Mouse (Mus musculus) lung, embryonic 14.5 days (tissue): Measurements from ENCODE around the gene Trim34a. TPM values are rescaled to one million over a fixed set of nuclear protein-coding genes. Genes with fewer than 3 reads are reported as not detected.

Experiments used
- ATAC-seq: fragments of 200-750 bp; cut with Nextera tagmentation; 2 replicates; pipeline ENCODE4 v1.8.0; 2017; ENCODE audit warnings: mild to moderate bottlenecking, moderate TSS enrichment, moderate library complexity; ENCODE audit not compliant: insufficient read depth
- DNase-seq: peaks from one replicate; pipeline ENCODE4 v3.0.0-alpha.2; 2015
- H3K27ac ChIP-seq: fragments of 300-500 bp; sonication (generic); 2 replicates; pipeline ENCODE4 v1.5.1; 2014; ENCODE audit warnings: low read depth, mild to moderate bottlenecking, moderate library complexity
- H3K27me3 ChIP-seq: fragments of 300-500 bp; sonication (generic); 2 replicates; pipeline ENCODE4 v1.6.1; 2014; ENCODE audit warnings: low read length, control low read depth; ENCODE audit not compliant: insufficient read depth
- H3K36me3 ChIP-seq: fragments of 300-500 bp; sonication (generic); 2 replicates; pipeline ENCODE4 v1.6.1; 2014; ENCODE audit warnings: control low read depth; ENCODE audit not compliant: insufficient read depth
- H3K4me1 ChIP-seq: fragments of 300-500 bp; sonication (generic); 2 replicates; pipeline ENCODE4 v1.6.1; 2014; ENCODE audit warnings: antibody characterized with exemption, control low read depth; ENCODE audit not compliant: insufficient read depth
- H3K4me2 ChIP-seq: fragments of 300-500 bp; sonication (generic); 2 replicates; pipeline ENCODE4 v1.6.1; 2014; ENCODE audit warnings: mild to moderate bottlenecking
- H3K4me3 ChIP-seq: fragments of 300-500 bp; sonication (generic); 2 replicates; pipeline ENCODE4 v1.5.1; 2014; ENCODE audit warnings: low read depth, low read length
- H3K9ac ChIP-seq: fragments of 300-500 bp; sonication (generic); 2 replicates; pipeline ENCODE4 v1.6.1; 2014
- H3K9me3 ChIP-seq: fragments of 300-500 bp; sonication (generic); 2 replicates; pipeline ENCODE4 v1.6.1; 2016; ENCODE audit warnings: low read depth, low read length, control low read depth
- CTCF ChIP-seq: IDR thresholded peaks from 2 replicates; pipeline ENCODE4 v1.5.1; 2016; ENCODE audit warnings: antibody characterized with exemption, low read depth
- WGBS: fragments of 180-500 bp; shearing (Covaris S2); extraction: QIAGEN DNeasy Blood & Tissue Kit; methylation state at CpG from one replicate; pipeline ENCODE4 v1.1.7; 2014; 5-methylcytosine and 5-hydroxymethylcytosine counted together
- polyA plus RNA-seq: library from polyadenylated mRNA; unstranded; fragments of >200 nt; fragmentation: Nextera tagmentation; extraction: Ambion mirVana; gene quantifications from 2 replicates; pipeline ENCODE4 v1.2.1, GENCODE M21; 2014

Trim34a gene
- polyA plus RNA-seq: 1.4 and 1.6 TPM in 2 replicates

DNA sequence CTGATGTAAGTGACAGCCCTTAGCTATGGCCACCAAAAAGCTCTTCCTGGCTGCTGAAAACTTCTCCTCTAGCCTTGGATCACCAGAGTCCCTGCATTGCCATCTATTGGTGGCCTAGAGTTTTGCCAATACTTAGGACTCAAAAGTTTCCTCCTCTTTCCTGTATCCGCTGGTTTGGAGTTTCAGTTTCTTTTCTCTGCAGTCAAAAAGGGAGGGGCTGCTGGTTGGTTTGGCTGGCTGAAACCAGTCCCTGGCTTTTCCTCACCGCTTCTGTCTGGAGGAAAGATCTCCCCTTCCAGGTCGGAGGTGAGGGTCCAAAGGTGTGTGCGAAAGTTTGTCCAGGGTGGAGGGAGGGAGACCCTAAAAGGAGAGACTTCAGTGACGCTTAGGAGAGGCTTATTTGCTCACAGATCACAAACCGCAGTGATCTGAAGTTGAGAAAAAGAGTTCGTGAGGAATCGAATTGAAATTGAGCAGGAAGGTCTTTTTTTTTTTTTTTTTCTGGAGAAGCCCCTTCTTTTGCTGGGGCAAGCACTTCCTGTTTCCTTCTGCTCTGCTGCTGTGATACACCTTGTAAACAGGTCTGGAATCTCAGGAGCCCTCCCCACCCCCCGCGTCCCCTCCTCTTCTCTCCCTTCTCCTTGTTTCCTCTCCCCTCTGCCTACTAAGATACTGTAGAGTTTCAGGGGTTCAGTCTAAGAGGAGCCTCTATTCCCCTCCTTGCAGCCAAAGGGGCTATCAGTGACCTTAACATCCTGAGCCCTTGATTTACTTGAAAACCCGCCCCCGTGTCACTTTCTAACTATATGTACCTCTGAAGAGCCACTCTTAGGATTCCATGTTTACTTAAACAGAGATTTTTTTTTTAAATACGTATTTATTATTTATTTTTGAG lies at the start of gene Trim34a:
Gene Trim34a, plus strand, starts transcription at position 171 of the 895 bp plus-strand sequence.
- H3K27ac ChIP-seq: peak within 1 kb of the TSS; percentile 63; the same call in 1 of the 2 replicates
- peak within 1 kb of the TSS; percentile 65 for H3K9ac ChIP-seq
- no peaks in the 10 kb centered on the region for H3K4me1 ChIP-seq
- DNase-seq (peak; percentile 86), ATAC-seq (peak; percentile 91)
- H3K4me2 ChIP-seq: peak within 1 kb of the TSS; percentile 67
- peak within 1 kb of the TSS; percentile 45 for H3K4me3 ChIP-seq
- no peaks in the 10 kb centered on the region for H3K9me3 ChIP-seq
- H3K27me3 ChIP-seq: no peaks in the 10 kb centered on the region
- WGBS: 3% methylated on average over 13 of the region's 13 CpGs
- no peaks in the 10 kb centered on the region for H3K36me3 ChIP-seq
- peak; percentile 69 for TF ChIP-seq CTCF

DNA sequence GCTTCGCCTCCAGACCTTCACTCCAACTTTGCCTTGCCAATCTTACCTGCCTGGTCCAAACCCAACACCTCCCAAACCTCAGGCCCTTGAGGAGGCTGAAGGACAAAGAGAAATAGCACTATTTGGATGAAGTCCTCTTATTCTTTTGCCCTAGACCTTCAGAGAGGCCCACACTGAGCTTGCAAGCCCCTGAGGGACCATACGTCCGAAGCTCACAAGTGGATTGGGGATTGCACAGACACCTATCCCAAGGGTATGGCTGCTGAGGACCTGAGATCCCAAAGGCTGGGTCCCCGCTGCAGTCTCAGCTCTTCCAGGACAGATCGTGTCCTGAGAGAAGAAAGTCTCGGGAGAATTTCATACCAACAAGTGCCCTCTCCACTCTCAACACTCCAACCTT lies 48.4 kb upstream of the Trim34a start, which contains the start of gene Olfr649:
Gene Olfr649, minus strand, starts transcription at position 101 of the 400 bp plus-strand sequence.
- TF ChIP-seq CTCF: no peak
- no peak within 1 kb of the TSS for H3K27ac ChIP-seq
- no peak within 1 kb of the TSS for H3K4me3 ChIP-seq
- no peak within 1 kb of the TSS for H3K9ac ChIP-seq
- H3K4me2 ChIP-seq: no peak within 1 kb of the TSS
- H3K27me3 ChIP-seq: no peaks in the 10 kb centered on the region
- WGBS: 76% methylated on average over 6 of the region's 6 CpGs
- H3K4me1 ChIP-seq: no peaks in the 10 kb centered on the region
- H3K36me3 ChIP-seq: no peaks in the 10 kb centered on the region
- no peaks in the 10 kb centered on the region for H3K9me3 ChIP-seq
- DNase-seq: no peak
- no peak for ATAC-seq

DNA sequence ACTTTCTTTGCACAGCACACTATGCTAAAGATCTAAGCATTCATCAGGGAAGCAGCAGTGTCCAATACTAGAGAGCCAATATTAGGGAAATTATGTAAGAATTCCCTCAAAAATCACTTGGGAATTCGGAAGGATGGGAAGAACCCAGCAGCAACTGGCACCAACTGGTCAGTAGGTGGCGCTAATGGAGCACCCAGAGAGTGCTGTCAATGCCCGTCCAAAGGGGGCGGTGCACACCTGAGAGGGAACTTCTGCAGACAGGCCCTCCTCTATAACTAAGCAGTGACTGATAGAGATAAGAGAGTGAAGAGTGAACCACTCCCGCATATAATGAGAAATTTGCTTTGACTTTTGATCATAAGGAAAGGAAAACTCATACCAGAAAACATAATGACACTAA lies 44.4 kb upstream of the Trim34a start:
- ATAC-seq: peak; percentile 75; the same call in 1 of the 2 replicates
- no peaks in the 10 kb centered on the region for H3K4me1 ChIP-seq
- no peaks in the 10 kb centered on the region for H3K9me3 ChIP-seq
- peak; percentile 81 for DNase-seq
- no peak overlapping the region for H3K4me2 ChIP-seq
- peak; percentile 89 for TF ChIP-seq CTCF
- H3K27me3 ChIP-seq: no peaks in the 10 kb centered on the region
- no peaks in the 10 kb centered on the region for H3K36me3 ChIP-seq
- H3K27ac ChIP-seq: no peak overlapping the region
- 4% methylated on average over 5 of the region's 5 CpGs for WGBS
- no peak overlapping the region for H3K9ac ChIP-seq
- no peak overlapping the region for H3K4me3 ChIP-seq

DNA sequence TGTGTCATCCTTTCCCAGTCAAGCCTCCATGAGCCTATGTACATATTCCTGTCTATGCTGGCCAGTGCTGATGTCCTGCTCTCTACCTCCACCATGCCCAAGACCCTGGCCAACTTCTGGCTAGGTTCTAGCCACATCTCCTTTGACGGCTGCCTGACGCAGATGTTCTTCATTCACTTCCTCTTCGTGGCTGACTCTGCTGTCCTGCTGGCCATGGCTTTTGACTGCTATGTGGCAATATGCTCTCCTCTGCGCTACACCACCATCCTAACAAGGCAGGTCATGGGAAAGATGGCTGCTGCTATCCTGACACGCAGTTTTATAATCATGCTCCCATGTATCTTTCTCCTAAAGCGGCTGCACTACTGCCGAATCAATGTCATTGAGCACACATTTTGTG lies 38.1 kb upstream of the Trim34a start:
- 87% methylated on average over 7 of the region's 7 CpGs for WGBS
- no peak overlapping the region for H3K27ac ChIP-seq
- H3K9me3 ChIP-seq: no peaks in the 10 kb centered on the region
- H3K9ac ChIP-seq: no peak overlapping the region
- no peak overlapping the region for H3K4me2 ChIP-seq
- no peak for TF ChIP-seq CTCF
- no peaks in the 10 kb centered on the region for H3K4me1 ChIP-seq
- no peaks in the 10 kb centered on the region for H3K27me3 ChIP-seq
- no peak for DNase-seq
- no peaks in the 10 kb centered on the region for H3K36me3 ChIP-seq
- no peak overlapping the region for H3K4me3 ChIP-seq
- ATAC-seq: no peak

DNA sequence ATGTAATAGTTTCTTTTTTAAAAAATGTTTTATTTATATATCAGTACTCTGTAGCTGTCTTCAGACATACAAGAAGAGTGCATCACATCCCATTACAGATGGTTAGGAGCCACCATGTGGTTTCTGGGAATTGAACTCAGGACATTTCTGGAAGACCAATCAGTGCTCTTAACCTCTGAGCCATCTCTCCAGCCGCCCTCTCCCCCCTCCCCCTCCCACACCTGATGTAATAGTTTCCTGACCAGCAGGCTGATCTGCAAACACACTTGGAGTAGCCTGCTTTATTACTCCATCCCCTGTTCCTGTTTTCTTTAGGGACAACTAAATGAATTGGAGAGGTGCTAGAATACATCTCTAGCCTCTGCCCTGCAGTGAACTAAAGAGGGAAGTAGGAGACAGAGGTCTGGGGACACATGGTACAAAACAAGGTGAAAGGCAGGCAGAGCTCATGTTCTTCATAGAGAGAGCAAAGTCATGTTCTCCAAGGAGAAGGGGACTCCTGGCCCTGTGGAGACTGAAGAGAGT lies 28.2 kb upstream of the Trim34a start:
- Histone ChIP-seq H3K36me3 (no peaks in the 10 kb centered on the region), H3K27me3 (no peaks in the 10 kb centered on the region), H3K4me3 (no peak overlapping the region), H3K9ac (no peak overlapping the region), H3K27ac (no peak overlapping the region), H3K4me2 (no peak overlapping the region), H3K4me1 (no peaks in the 10 kb centered on the region; the same call in 1 of the 2 replicates), H3K9me3 (no peaks in the 10 kb centered on the region)
- TF ChIP-seq CTCF: no peak
- WGBS: 23% methylated on average over 1 of the region's 1 CpGs
- ATAC-seq: no peak
- no peak for DNase-seq

DNA sequence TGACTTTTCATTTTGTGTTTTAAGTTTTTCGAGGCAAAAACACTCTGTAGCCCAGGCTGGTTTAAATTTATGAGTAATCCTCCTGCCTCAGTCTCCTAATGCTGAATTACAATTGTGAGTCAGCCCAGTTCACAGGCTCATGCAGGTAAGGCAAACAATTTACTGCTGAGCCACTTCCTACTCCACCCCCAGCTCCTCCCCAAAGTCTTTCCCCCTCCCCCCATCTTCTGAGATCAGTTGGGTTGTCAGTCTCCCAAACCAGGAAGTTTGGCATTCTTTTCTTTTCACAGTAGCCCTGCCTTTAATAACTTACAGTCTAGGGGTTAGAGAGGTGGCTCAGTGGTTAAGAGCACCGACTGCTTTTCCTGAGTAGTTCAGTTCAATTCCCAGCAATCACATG lies 26.4 kb upstream of the Trim34a start:
- H3K4me2 ChIP-seq: no peak overlapping the region
- DNase-seq (no peak), ATAC-seq (no peak)
- H3K4me1 ChIP-seq: no peaks in the 10 kb centered on the region; the same call in 1 of the 2 replicates
- H3K27me3 ChIP-seq: no peaks in the 10 kb centered on the region
- H3K36me3 ChIP-seq: no peaks in the 10 kb centered on the region
- 68% methylated on average over 2 of the region's 2 CpGs for WGBS
- no peak overlapping the region for H3K27ac ChIP-seq
- no peak overlapping the region for H3K4me3 ChIP-seq
- no peak for TF ChIP-seq CTCF
- no peaks in the 10 kb centered on the region for H3K9me3 ChIP-seq
- no peak overlapping the region for H3K9ac ChIP-seq
